Mouse (Mus musculus): ENCODE measurements at regions not wholly inside any gene's neighbourhood (a gene's known extent, or its start where the extent isn't known, plus 50 kb on each side); places are given as distances from the start of the nearest gene placed in this dataset.
A peak's percentile ranks its signal among the peaks of the same experiment; 100 is the strongest.

GRCm38 (mm10) chr13:57291737-57292490 is 396.1 kb upstream of the Trpc7 start:
- no peak overlapping the region for H3K4me3 ChIP-seq (ENCODE audit: insufficient read depth, low read length)
- no peaks in the 10 kb centered on the region for H3K4me1 ChIP-seq (ENCODE audit: control insufficient read depth, insufficient read depth, low read length)
- no peak overlapping the region for H3K27ac ChIP-seq (ENCODE audit: insufficient read depth, low read length)
- TF ChIP-seq POLR2A (IDR thresholded peaks at IDR 0.05; ENCODE audit: extremely low read depth, insufficient read depth, low read length) (no peak), CTCF (IDR thresholded peaks at IDR 0.05; ENCODE audit: extremely low read depth, insufficient read depth, low read length) (no peak)

- no peak for TF ChIP-seq POLR2A (IDR thresholded peaks at IDR 0.05; ENCODE audit: extremely low read depth, insufficient read depth, low read length)
- no peak for TF ChIP-seq CTCF (IDR thresholded peaks at IDR 0.05; ENCODE audit: extremely low read depth, insufficient read depth, low read length)
- Histone ChIP-seq H3K4me1 (ENCODE audit: control insufficient read depth, insufficient read depth, low read length) (no peaks in the 10 kb centered on the region), H3K4me3 (ENCODE audit: insufficient read depth, low read length) (no peak overlapping the region), H3K27ac (ENCODE audit: insufficient read depth, low read length) (no peak overlapping the region)
Measured at GRCm38 (mm10) chr13:57286168-57286567, 390.4 kb upstream of the Trpc7 start.

GRCm38 (mm10) chr13:57282816-57283215 is 387.0 kb upstream of the Trpc7 start:
- no peak overlapping the region for H3K27ac ChIP-seq (ENCODE audit: insufficient read depth, low read length)
- H3K4me3 ChIP-seq (ENCODE audit: insufficient read depth, low read length): no peak overlapping the region
- no peaks in the 10 kb centered on the region for H3K4me1 ChIP-seq (ENCODE audit: control insufficient read depth, insufficient read depth, low read length)
- TF ChIP-seq CTCF (IDR thresholded peaks at IDR 0.05; ENCODE audit: extremely low read depth, insufficient read depth, low read length) (no peak), POLR2A (IDR thresholded peaks at IDR 0.05; ENCODE audit: extremely low read depth, insufficient read depth, low read length) (no peak)

GRCm38 (mm10) chr13:57281941-57282710 is 386.3 kb upstream of the Trpc7 start:
- no peak for TF ChIP-seq POLR2A (IDR thresholded peaks at IDR 0.05; ENCODE audit: extremely low read depth, insufficient read depth, low read length)
- no peak for TF ChIP-seq CTCF (IDR thresholded peaks at IDR 0.05; ENCODE audit: extremely low read depth, insufficient read depth, low read length)
- no peak overlapping the region for H3K27ac ChIP-seq (ENCODE audit: insufficient read depth, low read length)
- no peaks in the 10 kb centered on the region for H3K4me1 ChIP-seq (ENCODE audit: control insufficient read depth, insufficient read depth, low read length)
- H3K4me3 ChIP-seq (ENCODE audit: insufficient read depth, low read length): no peak overlapping the region

- peak; percentile 75 for TF ChIP-seq CTCF (IDR thresholded peaks at IDR 0.05; ENCODE audit: extremely low read depth, insufficient read depth, low read length)
- no peak for TF ChIP-seq POLR2A (IDR thresholded peaks at IDR 0.05; ENCODE audit: extremely low read depth, insufficient read depth, low read length)
- Histone ChIP-seq H3K4me3 (ENCODE audit: insufficient read depth, low read length) (no peak overlapping the region), H3K27ac (ENCODE audit: insufficient read depth, low read length) (no peak overlapping the region)
Measured at GRCm38 (mm10) chr13:57281504-57281903, 385.7 kb upstream of the Trpc7 start.

GRCm38 (mm10) chr13:57278580-57278979 is 382.8 kb upstream of the Trpc7 start:
- Histone ChIP-seq H3K4me1 (ENCODE audit: control insufficient read depth, insufficient read depth, low read length) (no peaks in the 10 kb centered on the region), H3K4me3 (ENCODE audit: insufficient read depth, low read length) (no peak overlapping the region), H3K27ac (ENCODE audit: insufficient read depth, low read length) (no peak overlapping the region)
- no peak for TF ChIP-seq POLR2A (IDR thresholded peaks at IDR 0.05; ENCODE audit: extremely low read depth, insufficient read depth, low read length)
- TF ChIP-seq CTCF (IDR thresholded peaks at IDR 0.05; ENCODE audit: extremely low read depth, insufficient read depth, low read length): peak; percentile 40; the same call in 1 of the 2 replicates

More at GRCm38 (mm10) chr13:57281504-57281903, 385.7 kb upstream of the Trpc7 start:
- H3K4me1 ChIP-seq (ENCODE audit: control insufficient read depth, insufficient read depth, low read length): no peaks in the 10 kb centered on the region

- no peak overlapping the region for H3K27ac ChIP-seq (ENCODE audit: insufficient read depth, low read length)
- no peak for TF ChIP-seq POLR2A (IDR thresholded peaks at IDR 0.05; ENCODE audit: extremely low read depth, insufficient read depth, low read length)
- no peak for TF ChIP-seq CTCF (IDR thresholded peaks at IDR 0.05; ENCODE audit: extremely low read depth, insufficient read depth, low read length)
Measured at GRCm38 (mm10) chr13:57277076-57277475, 381.3 kb upstream of the Trpc7 start.

GRCm38 (mm10) chr13:57275871-57276270 is 380.1 kb upstream of the Trpc7 start:
- Histone ChIP-seq H3K4me1 (ENCODE audit: control insufficient read depth, insufficient read depth, low read length) (no peaks in the 10 kb centered on the region), H3K4me3 (ENCODE audit: insufficient read depth, low read length) (no peak overlapping the region)
- no peak for TF ChIP-seq POLR2A (IDR thresholded peaks at IDR 0.05; ENCODE audit: extremely low read depth, insufficient read depth, low read length)
- TF ChIP-seq CTCF (IDR thresholded peaks at IDR 0.05; ENCODE audit: extremely low read depth, insufficient read depth, low read length): no peak

More at GRCm38 (mm10) chr13:57277076-57277475, 381.3 kb upstream of the Trpc7 start:
- Histone ChIP-seq H3K4me1 (ENCODE audit: control insufficient read depth, insufficient read depth, low read length) (no peaks in the 10 kb centered on the region), H3K4me3 (ENCODE audit: insufficient read depth, low read length) (no peak overlapping the region)

GRCm38 (mm10) chr13:57273593-57273992 is 377.8 kb upstream of the Trpc7 start:
- TF ChIP-seq POLR2A (IDR thresholded peaks at IDR 0.05; ENCODE audit: extremely low read depth, insufficient read depth, low read length) (no peak), CTCF (IDR thresholded peaks at IDR 0.05; ENCODE audit: extremely low read depth, insufficient read depth, low read length) (no peak)
- Histone ChIP-seq H3K4me3 (ENCODE audit: insufficient read depth, low read length) (no peak overlapping the region), H3K4me1 (ENCODE audit: control insufficient read depth, insufficient read depth, low read length) (no peaks in the 10 kb centered on the region), H3K27ac (ENCODE audit: insufficient read depth, low read length) (no peak overlapping the region)

More at GRCm38 (mm10) chr13:57275871-57276270, 380.1 kb upstream of the Trpc7 start:
- no peak overlapping the region for H3K27ac ChIP-seq (ENCODE audit: insufficient read depth, low read length)

Data from cortical plate, adult 2 months (tissue).